In the genomic region with DNA sequence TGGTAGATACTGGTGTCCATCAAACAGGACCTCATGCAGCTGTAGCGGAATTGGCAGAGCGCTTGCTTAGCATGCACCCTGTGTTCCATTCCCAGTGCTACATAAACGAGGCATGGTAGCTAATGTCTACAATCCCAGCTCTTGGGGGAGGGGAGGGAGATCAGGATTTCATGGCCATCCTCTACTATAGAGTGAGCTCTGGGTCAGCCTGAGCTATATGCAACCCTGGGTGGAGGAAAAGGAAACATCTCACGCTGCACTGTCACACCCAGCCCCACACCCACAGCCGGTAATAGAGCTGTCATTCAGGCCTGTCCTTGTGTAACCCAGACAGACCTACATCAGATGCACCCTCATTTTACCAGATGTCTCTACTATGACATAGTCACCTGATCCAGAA, we compare ENCODE assay signal across 13 mouse cellular contexts.
"Had no signal": no experiment of that assay in that cellular context is flagged by ENCODE, and none has a peak within 500 bp of the region (broad histone marks: within the 10 kb centered on the region; RNA-seq: fewer than 3 reads in every experiment).

No protein-coding gene starts in this region.

- DNase-seq: kidney, postnatal 25 days; layer of hippocampus, adult 9-11 months; layer of hippocampus, postnatal 36 days; liver, embryonic 13.5 days; lung, adult 2 months; lung, postnatal 14 days; lung, postnatal 4 days; retina, postnatal 1 day; right cerebral cortex, postnatal 25 days; spleen, adult 18-20 months; thymus, adult 2 months; thymus, postnatal 14 days; thymus, postnatal 4 days had no signal
